Mouse (Mus musculus) cerebellum, adult 2 months (tissue): ENCODE measurements around the gene Gjb1.

Source experiments
- CTCF ChIP-seq: fragments of 200-500 bp; IDR thresholded peaks from 2 replicates; pipeline ENCODE4 v1.5.1; 2011; ENCODE audit warnings: low read depth, mild to moderate bottlenecking, control low read depth, low read length, moderate library complexity, borderline replicate concordance; ENCODE audit not compliant: insufficient read depth
- POLR2A ChIP-seq: fragments of 200-500 bp; IDR thresholded peaks from 2 replicates; pipeline ENCODE4 v1.6.1; 2011; ENCODE audit warnings: low read length, control low read depth, borderline replicate concordance; ENCODE audit not compliant: insufficient read depth

DNA sequence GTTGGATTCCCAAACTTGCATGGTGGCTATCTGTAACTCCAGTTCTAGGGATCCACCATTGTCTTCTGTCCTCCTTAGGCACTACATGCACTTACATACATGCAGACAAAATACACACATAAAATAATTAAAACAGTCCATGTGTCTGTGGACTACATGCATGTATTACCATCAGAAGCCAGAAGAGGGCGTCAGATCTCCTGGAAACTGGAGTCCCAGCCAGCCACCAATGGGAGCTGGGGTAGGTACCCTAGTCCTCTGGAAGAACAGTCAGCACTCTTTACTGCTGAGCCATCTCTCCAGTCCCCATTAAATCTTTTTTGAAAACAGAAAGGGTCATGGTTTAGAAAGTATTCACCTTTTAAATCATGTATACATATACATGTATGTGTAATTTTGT is 51.6 kb downstream of the Gjb1 start:
- TF ChIP-seq POLR2A (no peak), CTCF (0 out of 2 replicates have a peak, but pooled peaks have one; percentile 15)
